Mouse (Mus musculus): ENCODE measurements around the gene Gpr87.

DNA sequence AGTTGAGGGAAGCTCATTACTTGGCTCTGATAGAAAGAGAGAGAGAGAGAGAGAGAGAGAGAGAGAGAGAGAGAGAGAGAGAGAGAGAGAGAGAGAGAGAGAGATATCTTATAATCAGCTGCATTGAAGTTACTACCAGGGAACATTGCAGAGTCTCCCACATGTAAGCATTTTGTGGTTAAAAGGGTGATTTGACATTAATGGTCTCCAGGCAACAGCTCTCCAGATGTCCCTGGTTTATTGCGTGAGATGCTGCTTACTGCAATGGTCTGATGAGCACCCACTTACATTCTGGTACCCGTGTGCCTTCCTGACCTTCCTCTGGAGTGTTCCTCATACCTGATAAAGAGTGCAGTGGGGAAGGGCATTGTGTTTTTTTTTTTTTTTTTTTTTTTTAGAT lies 40.0 kb downstream of the Gpr87 start:
- TF ChIP-seq CTCF (IDR thresholded peaks at IDR 0.05; ENCODE audit: low read depth, low read length) (no peak), POLR2A (IDR thresholded peaks at IDR 0.05; ENCODE audit: extremely low read depth, insufficient read depth, low read length) (no peak)
